Mouse (Mus musculus) liver, postnatal 0 days (tissue): ENCODE measurements around the gene Ccdc6.

Experiments used
- CTCF ChIP-seq: sonication (generic); IDR thresholded peaks from 2 replicates; pipeline ENCODE4 v1.5.1; 2016; ENCODE audit warnings: antibody characterized with exemption, low read depth
- EP300 ChIP-seq: IDR thresholded peaks from 2 replicates; pipeline ENCODE4 v1.6.1; 2016; ENCODE audit warnings: antibody characterized with exemption, low read depth, mild to moderate bottlenecking

DNA sequence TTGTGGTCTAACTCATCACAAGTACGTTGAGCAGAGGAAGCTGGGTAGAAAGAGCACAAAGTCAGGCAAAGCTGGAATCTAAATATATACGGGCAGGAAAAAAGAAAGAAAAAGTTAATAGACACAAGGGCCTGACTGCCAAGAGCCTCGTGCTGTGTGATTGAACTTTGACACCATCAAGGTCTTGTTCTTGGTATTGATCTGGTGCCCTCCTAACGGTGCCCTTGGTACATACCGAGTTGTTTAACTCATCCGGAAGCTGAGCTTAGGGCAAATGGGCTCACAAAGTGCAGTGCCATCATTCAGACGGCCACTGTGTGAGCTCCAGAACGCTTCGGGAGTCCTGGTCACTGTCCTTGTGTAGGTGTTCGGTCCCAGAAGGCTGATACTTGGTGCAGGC, 54.2 kb downstream of the Ccdc6 start:
- TF ChIP-seq CTCF (no peak), EP300 (no peak)
